Mouse (Mus musculus) heart, postnatal 4 days (tissue): ENCODE measurements around the gene Raver1. TPM values are rescaled to one million over a fixed set of nuclear protein-coding genes. Genes with fewer than 3 reads are reported as not detected.

ENCODE experiments used
- DNase-seq: peaks from one replicate; pipeline ENCODE4 v3.0.0; 2021
- total RNA-seq, 2 experiments: library from RNA; stranded (reverse); gene quantifications; 2 replicates each; pipeline ENCODE4 v1.2.3; 2021

The Raver1 gene
- total RNA-seq: 10 to 100 TPM; 44.4 to 48.9 TPM

DNA sequence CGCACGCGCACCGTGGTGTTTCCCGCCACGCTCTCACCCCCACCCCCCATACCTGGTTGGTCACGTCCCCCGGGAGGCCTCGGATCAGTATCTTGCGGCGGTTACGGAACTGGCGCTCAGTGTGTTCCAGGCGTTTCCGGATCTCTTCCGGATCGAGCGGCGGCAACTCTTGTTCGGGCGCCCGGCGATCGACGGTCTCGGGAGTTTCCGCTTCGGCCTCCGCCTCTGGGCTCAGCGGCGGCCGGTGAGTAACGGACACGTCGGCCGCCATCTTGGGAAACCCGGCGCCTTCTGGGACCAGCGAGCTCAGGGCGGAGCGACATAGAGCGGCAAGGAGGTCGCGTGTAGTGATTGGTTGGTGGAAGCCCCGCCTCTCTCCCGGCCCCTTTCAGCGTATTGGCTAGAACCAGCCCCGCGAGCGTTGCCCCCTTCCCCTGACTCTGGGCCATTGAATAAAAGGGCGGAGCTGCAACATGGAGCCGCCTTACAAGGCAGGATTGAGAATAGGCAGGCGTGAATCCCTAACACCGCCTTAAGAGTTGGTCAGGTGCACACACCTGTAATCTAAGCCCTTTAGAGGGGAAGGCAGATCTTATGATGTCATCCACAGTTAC lies at the start of gene Raver1, which contains the start of gene Gm38431:
Gene Raver1 (minus strand): TSS at position 302 of the 614 bp plus-strand sequence.
Gene Gm38431 (minus strand): TSS at position 291 of the 614 bp plus-strand sequence.
- DNase-seq: peak; percentile 98

DNA sequence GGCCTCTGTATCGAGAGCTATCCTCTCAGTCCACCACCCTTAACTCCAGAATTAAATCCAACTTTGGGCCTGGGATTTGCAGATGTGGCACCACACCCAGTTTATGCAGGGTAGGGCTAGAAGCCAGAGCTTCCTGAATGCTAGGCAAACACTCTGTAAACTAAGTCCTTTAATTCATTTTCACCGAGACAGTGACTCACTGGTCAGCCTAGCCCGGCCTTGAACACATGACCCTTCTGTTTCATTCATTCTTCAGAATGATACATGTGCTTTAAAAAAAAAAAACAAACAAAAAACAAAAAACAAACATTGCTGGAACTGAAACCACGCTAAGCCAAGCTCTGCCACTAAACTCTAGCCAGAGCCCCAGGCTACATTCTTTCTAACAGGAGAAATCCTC lies 46.6 kb upstream of the Raver1 start:
- DNase-seq: no peak

DNA sequence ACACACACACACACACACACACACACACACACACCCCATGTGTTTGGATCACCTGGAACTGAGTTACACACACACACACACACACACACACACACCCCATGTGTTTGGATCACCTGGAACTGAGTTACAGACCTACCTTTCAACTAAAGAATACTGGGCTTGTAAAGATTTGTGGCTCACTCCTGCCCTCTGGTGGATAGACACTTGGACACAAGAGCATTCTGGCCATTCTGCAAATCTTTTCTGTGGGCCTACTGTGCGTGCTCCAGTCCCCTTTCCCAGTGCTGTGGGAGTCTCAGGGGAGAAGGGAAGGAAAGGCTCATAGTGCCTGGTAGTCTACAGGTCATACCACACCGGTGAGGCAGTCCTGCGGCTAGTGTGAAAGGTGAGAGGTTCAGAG lies 45.4 kb upstream of the Raver1 start:
- peak; percentile 77 for DNase-seq

DNA sequence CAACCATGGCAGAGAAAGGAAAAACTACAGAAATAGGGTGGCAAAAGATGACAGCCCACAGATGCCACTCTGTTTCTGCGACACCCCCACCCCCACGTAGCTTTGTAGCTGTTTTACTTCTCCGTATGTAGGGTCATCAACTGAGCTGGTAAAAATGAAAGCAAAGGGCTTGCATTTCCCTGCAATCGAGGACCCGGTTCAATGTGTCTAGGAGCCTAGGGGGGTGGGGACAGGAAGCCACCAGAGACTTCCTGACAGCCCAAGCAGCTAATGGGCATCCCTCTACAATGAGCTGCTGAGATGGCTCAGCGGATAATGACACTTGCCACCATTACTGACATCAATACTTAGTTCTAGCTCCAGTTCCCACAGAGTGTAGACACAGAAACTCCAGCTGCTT lies 44.6 kb upstream of the Raver1 start:
- no peak for DNase-seq

DNA sequence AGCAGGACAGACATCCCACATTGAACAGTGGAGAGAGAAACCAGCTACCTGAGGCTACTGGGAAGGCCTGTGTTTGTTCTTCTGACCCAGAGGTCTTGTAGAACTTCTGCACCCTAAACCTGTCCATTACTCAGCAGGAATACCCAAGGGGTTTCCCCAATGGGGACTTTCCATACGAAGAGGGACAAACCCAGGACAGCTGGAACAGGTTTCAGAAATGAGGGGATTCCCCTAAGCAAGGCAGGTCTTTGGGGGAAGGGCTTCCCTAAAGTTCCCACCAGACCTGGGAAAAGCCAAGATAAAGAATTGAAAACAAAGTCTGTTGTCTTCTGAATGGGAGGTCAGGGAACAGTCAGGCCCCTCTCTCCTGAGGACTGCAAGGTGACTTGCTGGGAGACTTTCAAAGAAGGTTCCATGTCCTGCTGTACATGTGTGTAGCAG lies 44.2 kb upstream of the Raver1 start:
- DNase-seq: no peak

DNA sequence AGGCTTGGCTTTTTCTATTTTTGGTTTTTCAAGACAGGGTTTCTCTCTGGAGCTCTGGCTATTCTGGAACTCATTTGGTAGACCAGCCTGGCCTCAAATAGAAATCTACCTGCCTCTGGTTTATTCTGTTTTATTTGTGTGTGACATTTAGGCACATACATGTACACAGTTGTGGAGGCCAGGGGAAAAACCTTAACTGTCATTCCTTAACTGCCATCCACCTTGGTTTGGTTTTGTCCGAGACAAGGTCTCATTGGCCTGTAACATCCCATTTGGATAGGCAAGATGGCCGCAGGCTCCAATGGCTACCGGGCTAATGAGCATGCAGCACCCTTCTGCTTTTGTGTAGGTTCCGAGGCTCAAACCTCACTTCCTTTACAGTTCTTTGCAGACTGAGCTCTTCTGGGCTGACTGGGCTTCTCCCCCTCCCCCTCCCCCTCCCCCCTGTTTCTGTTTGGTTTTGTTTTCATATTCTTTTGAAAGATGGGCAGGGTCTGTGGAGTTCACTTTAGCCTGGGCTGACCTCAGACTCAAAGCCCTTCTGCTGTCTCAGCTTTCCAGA lies 43.6 kb upstream of the Raver1 start:
- DNase-seq: no peak

DNA sequence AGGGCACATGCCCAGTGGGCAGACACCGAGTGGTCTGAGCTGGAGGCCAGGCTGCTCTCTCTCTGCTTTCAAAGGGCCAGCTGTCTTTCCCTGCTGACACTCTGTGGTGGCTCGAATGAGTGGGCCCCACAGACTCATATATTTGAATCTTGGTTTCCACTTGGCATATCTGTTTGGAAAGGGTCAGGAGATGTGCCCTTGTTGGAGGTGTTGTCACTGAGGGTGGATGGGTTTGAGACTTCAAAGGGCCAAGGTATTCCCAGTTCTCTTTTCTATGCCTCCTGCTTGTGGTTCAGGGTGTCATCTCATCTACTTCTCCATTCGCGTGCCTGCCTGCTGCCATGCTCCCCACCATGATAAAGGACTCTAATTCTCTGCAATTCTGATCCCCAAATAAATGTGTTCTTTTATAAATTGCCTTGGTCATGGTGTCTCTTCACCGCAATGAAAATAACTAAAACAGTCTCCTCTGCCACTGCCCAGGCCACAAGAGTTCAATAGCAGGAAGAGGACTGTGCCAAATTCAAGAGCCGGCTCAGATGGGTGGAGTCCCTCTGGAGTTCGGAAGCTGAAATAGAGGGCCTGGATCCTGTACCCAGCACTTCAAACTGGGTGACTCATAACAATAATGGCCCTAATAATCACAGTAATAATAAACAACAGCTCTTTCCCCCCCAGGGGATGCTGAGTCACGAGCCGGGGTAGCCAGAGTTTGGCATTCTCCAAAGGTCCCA lies 43.0 kb upstream of the Raver1 start:
- no peak for DNase-seq

DNA sequence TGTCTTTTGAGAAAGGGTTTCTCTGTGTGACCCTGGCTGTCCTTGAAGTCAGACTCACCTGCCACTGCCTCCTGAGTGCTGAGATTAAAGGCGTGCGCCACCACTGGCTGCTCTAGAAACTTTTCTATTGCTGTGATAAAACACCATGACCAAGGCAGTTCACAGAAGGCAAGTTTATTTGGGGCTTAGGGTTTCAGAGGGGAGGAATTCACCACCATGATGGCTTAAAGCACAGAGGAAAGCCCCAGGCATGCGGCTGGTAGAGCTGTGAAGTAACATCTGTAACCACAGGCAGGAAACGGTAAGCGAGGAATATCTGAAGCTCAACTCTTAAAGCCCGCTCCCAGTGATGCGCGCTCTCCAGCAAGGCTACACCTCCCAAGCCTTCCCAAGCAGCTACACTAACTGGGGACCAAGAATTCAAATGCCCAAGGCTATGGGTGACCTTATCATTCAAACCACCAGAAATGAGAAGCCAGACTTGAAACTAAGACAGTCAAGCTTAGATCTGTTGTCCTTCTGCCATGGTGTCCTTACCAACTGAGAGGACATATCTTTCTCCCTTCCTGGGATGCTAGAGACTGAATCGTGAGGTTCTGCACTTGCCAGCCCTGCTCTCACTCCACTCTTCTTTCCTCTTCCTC lies 41.4 kb upstream of the Raver1 start:
- DNase-seq: no peak

DNA sequence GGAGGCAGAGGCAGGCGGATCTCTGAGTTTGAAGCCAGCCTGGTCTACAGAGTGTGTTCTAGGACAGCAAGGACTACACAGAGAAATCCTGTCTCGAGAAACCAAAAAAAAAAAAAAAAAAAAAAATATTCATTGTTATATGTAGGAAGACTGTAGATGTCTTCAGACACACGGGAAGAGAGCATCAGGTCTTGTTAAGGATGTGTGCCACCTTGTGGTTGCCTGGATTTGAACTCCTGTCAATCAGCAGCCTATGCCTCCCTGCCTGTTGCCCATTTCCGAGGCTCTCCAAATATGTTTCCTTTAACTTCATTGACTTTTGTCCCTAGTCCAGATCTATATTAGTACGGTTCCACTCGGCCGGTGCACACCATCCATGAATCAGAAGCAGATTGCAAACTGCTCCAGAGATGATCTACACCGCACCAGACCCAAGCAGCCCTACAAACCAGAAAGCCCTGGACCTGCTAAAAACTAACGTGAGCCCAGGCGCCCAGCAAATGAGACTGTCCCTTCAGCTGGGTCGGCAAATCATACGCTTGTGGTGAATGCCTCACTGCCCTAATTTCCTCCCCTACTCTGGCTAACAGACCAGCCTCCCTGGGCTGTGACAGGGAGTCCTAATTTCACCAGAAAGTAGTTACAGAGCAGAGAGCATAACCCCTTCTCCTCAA lies 40.4 kb upstream of the Raver1 start:
- DNase-seq: no peak

DNA sequence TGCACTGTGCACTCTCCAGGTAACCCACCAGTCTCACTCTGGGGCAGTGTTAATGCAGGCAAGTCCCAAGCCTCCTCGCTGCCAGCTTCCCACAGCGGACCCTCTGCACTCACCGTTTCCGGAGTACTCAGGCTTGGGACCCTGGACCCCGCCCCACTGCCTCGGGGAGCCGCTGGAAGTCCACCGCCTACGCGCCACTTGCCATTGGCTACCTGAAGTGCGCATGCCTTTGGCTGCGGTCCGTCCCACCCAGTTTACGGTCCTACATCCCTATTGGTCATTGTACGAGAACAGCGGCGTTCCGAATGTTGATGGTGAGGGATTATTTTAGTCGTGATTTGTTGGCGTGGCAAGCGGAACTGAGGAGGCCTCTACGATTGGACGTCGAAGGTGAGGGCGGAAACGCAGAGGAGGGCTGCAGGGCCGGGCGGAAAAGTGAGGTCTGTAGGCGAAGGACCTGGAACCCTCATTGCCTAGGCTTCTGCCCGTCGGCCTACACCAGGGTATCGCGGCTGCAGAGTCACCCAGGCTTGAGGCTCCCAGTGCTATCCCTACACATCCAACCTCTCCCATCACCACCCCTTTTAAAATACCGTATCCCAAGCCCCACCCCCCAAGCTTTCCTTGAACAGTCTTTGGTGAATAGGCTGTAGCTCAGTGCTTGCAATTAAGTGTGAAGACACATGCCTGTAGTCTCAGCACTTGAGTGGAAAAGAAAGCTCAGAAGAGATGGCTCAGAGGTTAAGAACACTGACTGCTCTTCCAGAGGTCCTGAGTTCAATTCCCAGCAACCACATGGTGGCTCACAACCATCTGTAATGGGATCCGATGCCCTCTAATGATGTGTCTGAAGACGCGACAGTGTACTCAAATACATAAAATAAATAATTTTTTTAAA lies 39.5 kb upstream of the Raver1 start, which contains the start of gene Tyk2:
Gene Tyk2 (minus strand): TSS at position 185 of the 898 bp plus-strand sequence.
- peak; percentile 89 for DNase-seq

DNA sequence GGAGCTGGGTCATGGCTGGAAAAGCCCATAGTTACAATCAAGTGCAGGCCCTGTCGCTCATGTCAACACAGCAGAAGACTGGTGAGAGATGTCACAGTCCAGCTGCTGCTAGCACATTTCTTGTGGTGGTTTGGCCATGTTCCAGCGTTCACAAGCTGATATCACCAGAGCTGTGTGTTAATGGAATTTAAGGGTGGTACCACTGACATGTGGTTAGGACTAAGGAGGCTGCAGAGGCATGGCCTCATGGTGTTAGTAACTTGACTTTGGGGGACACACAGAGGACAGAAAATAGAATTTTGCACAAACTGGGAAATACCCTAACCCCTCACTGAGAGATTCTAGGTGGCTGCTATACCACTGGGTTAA lies 34.4 kb upstream of the Raver1 start:
- DNase-seq: peak; percentile 73

DNA sequence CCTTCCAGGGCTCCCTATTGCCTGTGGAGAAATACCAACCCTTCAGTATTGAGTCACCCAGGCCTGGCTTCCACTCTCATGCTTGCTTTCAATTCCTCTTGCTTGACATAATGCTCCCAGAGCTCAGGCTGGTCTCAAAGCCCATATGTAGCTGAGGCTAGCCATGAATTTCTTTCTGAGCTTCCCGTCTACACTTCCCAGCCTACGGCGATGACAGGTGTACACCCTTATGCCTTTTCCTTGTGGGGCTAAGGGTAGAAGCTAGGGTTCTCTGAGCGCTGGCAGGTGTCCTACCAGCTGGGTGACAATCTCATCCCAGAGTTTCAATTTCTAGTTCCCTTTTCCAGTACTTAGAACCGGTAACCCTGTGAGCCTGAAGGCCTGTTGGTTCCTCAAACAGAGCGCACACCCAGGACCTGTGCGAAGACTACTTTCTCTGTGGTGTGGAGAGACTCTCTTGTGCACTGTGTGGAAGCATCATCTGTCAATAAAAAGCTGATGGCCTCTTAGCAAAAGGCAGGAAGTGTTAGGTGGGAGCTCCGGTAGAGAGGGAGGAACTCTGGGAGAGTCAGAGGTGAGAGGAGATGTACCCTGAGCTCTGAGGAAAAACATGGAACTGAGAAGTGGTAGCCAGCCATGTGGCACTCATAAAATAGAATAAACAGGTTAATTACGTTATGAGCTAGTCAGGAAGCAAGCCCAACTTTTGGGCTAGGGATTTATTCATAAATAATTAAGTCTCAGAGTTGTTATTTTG lies 33.9 kb upstream of the Raver1 start:
- DNase-seq: no peak

DNA sequence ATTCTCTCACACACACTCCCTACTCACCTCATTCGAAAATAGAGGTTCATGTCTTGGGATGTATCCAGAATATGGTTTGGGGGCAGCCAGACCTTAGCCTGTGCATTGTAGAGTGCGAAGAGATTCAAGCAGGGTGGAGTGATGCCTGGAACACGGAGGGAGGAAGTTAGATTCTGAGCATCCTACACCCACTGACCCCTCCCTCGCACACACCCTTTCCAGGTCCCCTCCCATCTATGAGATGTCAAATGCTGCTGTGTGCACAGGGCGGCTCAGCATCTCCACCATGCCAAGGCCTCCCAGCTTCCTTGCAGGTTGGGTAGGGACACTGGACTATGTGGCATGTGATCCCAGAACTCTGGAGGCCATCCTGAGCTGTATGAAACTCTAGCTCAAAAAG lies 33.0 kb upstream of the Raver1 start:
- DNase-seq: no peak

DNA sequence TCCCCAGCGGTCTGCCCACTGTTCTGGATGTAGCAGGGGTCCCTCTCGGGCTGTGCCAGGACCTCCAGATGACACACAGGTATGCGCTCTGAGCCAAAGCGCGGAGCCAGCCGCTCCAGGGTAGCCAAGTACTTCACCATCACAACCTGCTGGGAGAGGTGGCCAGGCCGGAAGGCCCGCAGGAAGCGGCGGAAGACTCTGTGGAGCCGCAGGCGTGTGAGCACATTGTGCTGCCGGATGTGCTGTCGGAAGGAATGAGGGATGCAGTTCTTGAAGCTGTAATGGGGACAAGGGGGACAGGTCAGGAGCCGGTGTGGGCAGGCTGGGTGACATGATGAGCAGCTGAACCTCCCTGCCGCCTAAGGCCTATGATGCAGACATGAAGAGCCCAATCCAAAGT lies 29.7 kb upstream of the Raver1 start:
- no peak for DNase-seq

DNA sequence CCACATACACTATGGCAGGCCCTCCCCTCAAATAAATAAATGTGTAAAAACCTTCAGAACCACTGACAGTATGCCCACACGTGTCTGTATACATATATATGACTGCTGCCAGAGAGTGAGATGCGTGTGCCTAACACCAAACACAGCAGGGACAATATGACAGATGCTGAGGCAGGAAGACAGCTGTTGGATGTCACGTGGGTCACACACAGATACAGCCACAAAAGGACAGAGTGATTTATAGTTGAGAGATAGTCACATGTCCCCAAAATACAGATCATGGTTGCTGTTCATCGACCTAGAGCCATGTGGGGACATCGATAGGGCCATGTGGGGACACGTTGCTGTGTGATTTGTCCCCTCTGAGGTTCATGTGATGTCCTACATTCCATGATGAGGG lies 25.3 kb upstream of the Raver1 start:
- DNase-seq: no peak

DNA sequence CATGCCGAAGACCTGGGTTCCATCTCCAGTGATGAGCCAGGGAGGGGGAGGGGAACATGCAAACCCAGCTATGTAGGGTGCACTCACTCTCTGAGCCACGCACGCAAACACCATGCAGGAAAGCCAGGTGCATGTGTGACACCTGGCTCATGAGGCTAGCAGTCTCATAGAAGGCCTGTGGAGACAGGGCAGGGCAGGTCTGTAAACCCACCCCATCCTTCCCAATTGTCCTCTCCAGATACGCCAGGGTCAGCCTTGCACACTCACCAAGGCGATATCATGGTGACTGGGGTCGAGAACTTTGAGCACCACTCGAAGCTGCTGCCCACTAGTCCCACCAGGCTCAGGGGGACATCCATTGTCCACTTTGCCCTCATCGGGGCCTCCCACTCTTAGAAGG lies 23.3 kb upstream of the Raver1 start:
- DNase-seq: no peak

DNA sequence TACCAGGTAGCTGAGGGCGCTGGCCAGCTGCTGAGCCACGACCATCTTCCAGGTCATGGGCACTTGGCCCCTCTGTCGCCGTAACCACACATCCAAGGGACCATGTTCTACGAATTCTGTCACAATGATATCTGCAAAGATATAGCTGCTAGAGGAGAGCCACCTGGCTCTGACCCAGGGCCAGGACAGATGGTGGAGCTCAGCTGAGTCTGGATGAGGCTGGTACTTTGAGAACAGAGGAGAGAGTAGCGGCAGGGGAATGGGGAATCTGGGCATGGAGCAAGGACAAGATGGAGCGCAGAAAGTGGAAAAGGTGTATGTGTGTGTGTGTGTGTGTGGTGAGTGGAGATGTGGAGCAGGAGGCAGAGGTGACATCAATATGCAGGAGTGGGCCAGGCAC lies 22.4 kb upstream of the Raver1 start:
- DNase-seq: no peak

DNA sequence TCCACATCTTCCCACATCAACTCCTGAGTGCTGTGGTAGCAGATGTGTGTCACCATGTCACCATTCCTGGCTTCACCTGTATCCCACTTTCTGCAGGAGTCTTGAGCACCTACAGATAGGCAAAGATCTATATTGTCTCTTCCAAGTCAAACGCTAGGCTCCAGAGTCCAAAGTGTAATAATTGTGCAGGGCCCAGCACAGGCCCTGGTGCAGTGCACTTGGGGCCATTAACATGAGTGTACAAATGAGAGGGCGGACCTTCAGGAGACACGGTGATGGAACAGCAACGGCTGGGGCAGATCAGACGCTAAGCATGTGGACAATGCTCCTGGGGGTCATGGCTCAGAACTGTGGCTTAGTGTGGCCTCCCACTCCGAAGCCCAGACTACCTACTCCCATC lies 21.9 kb upstream of the Raver1 start:
- no peak for DNase-seq

DNA sequence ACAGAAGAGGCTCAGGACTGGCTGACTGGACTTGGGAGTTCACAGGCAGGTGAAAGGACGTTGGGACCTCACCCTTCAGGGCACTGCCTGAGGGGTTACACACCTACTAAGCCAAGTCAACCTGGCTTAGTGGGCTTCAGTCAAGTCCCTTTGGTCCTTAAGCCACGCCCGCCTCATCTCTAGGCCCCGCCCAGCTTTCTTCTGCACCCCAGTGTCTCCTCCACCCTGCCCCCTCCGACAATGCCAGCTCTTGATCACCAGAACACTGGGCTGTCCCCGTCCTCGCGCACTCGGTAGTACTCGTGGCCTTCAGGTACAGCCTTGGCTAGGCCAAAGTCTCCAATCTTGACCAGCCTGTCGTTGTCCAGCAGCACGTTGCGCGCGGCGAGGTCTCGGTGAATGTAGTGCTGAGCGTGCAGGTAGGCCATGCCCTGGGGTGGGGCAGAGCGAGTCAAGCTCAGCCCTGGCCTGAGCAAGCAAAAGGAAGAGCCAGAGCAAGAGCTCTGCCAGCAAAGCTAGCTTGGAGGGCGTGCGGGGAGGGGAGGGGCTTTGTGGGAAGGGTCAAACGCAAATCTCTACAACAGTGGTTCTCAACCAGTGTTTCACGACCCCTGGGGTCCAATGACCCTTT lies 15.9 kb upstream of the Raver1 start:
- no peak for DNase-seq

DNA sequence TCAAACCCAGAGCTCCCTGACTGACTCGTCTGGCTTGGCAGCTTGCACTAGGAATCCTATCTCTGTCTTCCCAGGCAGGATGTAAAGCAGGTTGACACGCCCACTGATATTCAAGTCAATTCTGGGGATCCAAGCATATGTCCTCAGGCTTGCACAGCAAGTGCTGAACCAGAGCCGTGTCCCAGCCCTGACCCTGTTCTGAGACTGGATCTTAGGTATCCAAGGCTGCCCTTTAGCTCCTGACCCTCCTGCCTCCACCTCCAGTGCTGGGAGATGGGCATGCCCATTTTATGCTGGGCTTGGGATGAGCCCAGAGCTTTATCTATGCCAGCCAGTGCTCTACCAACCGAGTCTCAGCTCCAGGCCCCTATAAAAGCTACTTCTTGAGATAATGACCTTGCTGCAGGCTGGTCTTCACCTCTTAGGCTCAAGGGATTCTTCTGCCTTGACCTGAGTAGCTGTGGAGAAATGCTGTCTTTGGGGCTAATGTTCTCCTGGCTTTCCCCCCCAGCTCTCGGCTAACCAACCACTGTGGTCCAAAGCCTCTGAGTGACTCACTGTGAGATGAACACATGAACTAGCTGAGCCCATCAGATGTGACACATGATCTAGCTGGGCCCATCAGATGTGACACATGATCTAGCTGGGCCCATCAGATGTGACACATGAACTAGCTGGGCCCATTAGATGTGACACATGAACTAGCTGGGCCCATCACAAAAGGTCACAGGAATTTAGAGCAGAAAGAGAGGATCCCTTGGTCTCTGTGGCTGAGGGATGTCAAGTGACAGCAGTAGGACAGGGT lies 14.2 kb upstream of the Raver1 start:
- DNase-seq: no peak
